In genomic region chr12:98535494-98535901, GRCm38 (mm10) we compare ENCODE assay signal across 25 mouse cellular contexts. TPM values are rescaled to one million over a fixed set of nuclear protein-coding genes. Genes with fewer than 3 reads are reported as not detected.
DNase-seq lines count a peak whose midpoint lies in the region; ATAC-seq and TF ChIP-seq lines count a peak whose summit lies in the region.
"Had no signal": no experiment of that assay in that cellular context is flagged by ENCODE, and none has a peak within 500 bp of the region (broad histone marks: within the 10 kb centered on the region; RNA-seq: fewer than 3 reads in every experiment).

No protein-coding gene starts in this region.

- ATAC-seq in frontal cortex, adult (ENCODE audit: low TSS enrichment): peak; percentile 89
- ATAC-seq: forebrain, embryonic 15.5 days; midbrain, embryonic 16.5 days had no signal

- no peaks in the 10 kb centered on the region for H3K4me1 ChIP-seq in kidney, adult 2 months (ENCODE audit: control insufficient read depth, insufficient read depth, low read length)
- H3K4me1 ChIP-seq in heart, adult 2 months (ENCODE audit: control insufficient read depth, insufficient read depth, low read length): no peaks in the 10 kb centered on the region
- H3K4me1 ChIP-seq: embryonic facial prominence, embryonic 12.5 days; limb, embryonic 13.5 days; liver, embryonic 13.5 days; stomach, embryonic 15.5 days had no signal

- WGBS in kidney, adult 2 months: 88% methylated on average over 9 of the region's 9 CpGs
- 76% methylated on average over 9 of the region's 9 CpGs for WGBS in heart, adult 2 months

- H3K36me3 ChIP-seq in kidney, adult 2 months (ENCODE audit: control insufficient read depth, insufficient read depth, low read length): no peaks in the 10 kb centered on the region
- no peaks in the 10 kb centered on the region for H3K36me3 ChIP-seq in heart, adult 2 months (ENCODE audit: control insufficient read depth, insufficient read depth, low read length)
- H3K36me3 ChIP-seq: embryonic facial prominence, embryonic 12.5 days; limb, embryonic 13.5 days; liver, embryonic 13.5 days; stomach, embryonic 15.5 days had no signal

- no peak overlapping the region for H3K4me3 ChIP-seq in kidney, adult 2 months (ENCODE audit: insufficient read depth, low read depth, low read length)
- H3K4me3 ChIP-seq in heart, adult 2 months: no peak overlapping the region
- H3K4me3 ChIP-seq: embryonic facial prominence, embryonic 12.5 days; erythroblast, embryonic 14.5 days; forebrain, embryonic 15.5 days; hindbrain, embryonic 10.5 days; limb, embryonic 13.5 days; liver, embryonic 13.5 days; neural tube, embryonic 15.5 days; stomach, embryonic 15.5 days had no signal

- DNase-seq in frontal cortex, postnatal 14 days (ENCODE audit: low spot score in 2 of 2): no peak
- peak; percentile 64 to 76 for DNase-seq in right cerebral cortex, adult 2 months (ENCODE audit: low spot score in 2 of 2)
- no peak for DNase-seq in right cerebral cortex, postnatal 4 days
- peak; percentile 53 to 61 for DNase-seq in left cerebral cortex, postnatal 36 days (ENCODE audit: low spot score in 2 of 2)
- DNase-seq in kidney, adult 2 months: no peak
- DNase-seq in heart, adult 2 months: no peak
- DNase-seq: adrenal gland, postnatal 36 days; B cell, adult 2 months; cerebellum, adult 8-10 months; gastrocnemius, postnatal 25 days; kidney, adult 11 months; liver, embryonic 13.5 days; lung, embryonic 14.5 days; lung, postnatal 36 days had no signal

- H3K79me2 ChIP-seq in heart, adult 2 months (replicated peaks; ENCODE audit: control insufficient read depth, insufficient read depth, low read length): no peaks in the 10 kb centered on the region

- no peak for TF ChIP-seq EP300 in heart, adult 2 months (IDR thresholded peaks at IDR 0.05; ENCODE audit: insufficient read depth, low read depth, low read length)

- TF ChIP-seq CTCF in kidney, adult 2 months (conservative IDR thresholded peaks at IDR 0.05; ENCODE audit: insufficient read depth, insufficient read length, low read depth, low read length): no peak
- no peak for TF ChIP-seq CTCF in heart, adult 2 months (IDR thresholded peaks at IDR 0.05)

- H3K9ac ChIP-seq in heart, adult 2 months (ENCODE audit: low read depth, low read length): no peak overlapping the region
- H3K9ac ChIP-seq: embryonic facial prominence, embryonic 12.5 days; forebrain, embryonic 15.5 days; limb, embryonic 13.5 days; liver, embryonic 13.5 days; lung, embryonic 14.5 days; neural tube, embryonic 15.5 days; stomach, embryonic 15.5 days had no signal

- no peak overlapping the region for H3K27ac ChIP-seq in kidney, adult 2 months (ENCODE audit: insufficient read depth, low read depth, low read length)
- H3K27ac ChIP-seq in heart, adult 2 months: no peak overlapping the region
- H3K27ac ChIP-seq: embryonic facial prominence, embryonic 12.5 days; forebrain, embryonic 15.5 days; hindbrain, embryonic 10.5 days; hindbrain, postnatal 0 days; kidney, postnatal 0 days; limb, embryonic 13.5 days; liver, embryonic 13.5 days; stomach, embryonic 15.5 days had no signal

- no peaks in the 10 kb centered on the region for H3K27me3 ChIP-seq in kidney, adult 2 months (replicated peaks; ENCODE audit: control insufficient read depth, insufficient read depth, low read length)
- H3K27me3 ChIP-seq in heart, adult 2 months (ENCODE audit: control insufficient read depth, insufficient read depth, low read length): no peaks in the 10 kb centered on the region
- H3K27me3 ChIP-seq: embryonic facial prominence, embryonic 12.5 days; forebrain, embryonic 15.5 days; limb, embryonic 13.5 days; liver, embryonic 13.5 days; neural tube, embryonic 15.5 days; stomach, embryonic 15.5 days had no signal

- intact Hi-C loops in left cerebral cortex, postnatal 36 days (cut with DNase I): loop anchor here (5.0 kb wide), 1 partner anchor 37 kb away; no protein-coding TSS in a partner anchor
- intact Hi-C loops in heart, adult 2 months (cut with DNase I): no loop called here

- no peak for TF ChIP-seq POLR2A in kidney, adult 2 months (IDR thresholded peaks at IDR 0.05; ENCODE audit: low read depth, low read length)
- TF ChIP-seq POLR2A in heart, adult 2 months (IDR thresholded peaks at IDR 0.05; ENCODE audit: insufficient read depth, low read depth, low read length): no peak

RNA-seq across cellular contexts. Expression of gene Kcnk10, which starts 42.6 kb away (rescaled TPM):
- 10 to 100 TPM; 13.0 to 13.7 TPM for total RNA-seq in left cerebral cortex, postnatal 36 days (2021)
- polyA plus RNA-seq in kidney, adult 2 months (2012; rRNA removed): 0.03 and 0.06 TPM in 2 replicates
- total RNA-seq in heart, adult 2 months (2021): not detected
- 0.03 and 0.16 TPM in 2 replicates for polyA plus RNA-seq in heart, adult 2 months (2012; rRNA removed)
- total RNA-seq: gastrocnemius, postnatal 25 days had no signal
- polyA plus RNA-seq: erythroblast, embryonic 14.5 days; liver, embryonic 13.5 days had no signal

Comparison
In these comparisons a context has a peak if more than half of its experiments do, and no peak if none do; other contexts are left out.
1. DNase-seq: peak in right cerebral cortex, adult 2 months (2 of 2) and left cerebral cortex, postnatal 36 days (2 of 2); none in frontal cortex, postnatal 14 days (0 of 2), right cerebral cortex, postnatal 4 days (single experiment), kidney, adult 2 months (single experiment) and heart, adult 2 months (0 of 2).
2. RNA of gene Kcnk10, which starts 42.6 kb away (total RNA-seq): 13.0 to 13.7 TPM in left cerebral cortex, postnatal 36 days; not detected in heart, adult 2 months; every median in the first group is over 10 times any median in the second.